Mouse (Mus musculus) MEL (cell line): ENCODE measurements around the gene Oas3. TPM values are rescaled to one million over a fixed set of nuclear protein-coding genes. Genes with fewer than 3 reads are reported as not detected.

Source experiments
- DNase-seq: peaks from one replicate; pipeline ENCODE4 v3.0.0; 2011; ENCODE audit warnings: low read depth, low spot score
- H3K27ac ChIP-seq: 2 replicates; pipeline ENCODE4 v1.5.1; 2012; ENCODE audit warnings: low read depth, mild to moderate bottlenecking, control low read depth, low read length, moderate library complexity; ENCODE audit not compliant: control insufficient read depth
- H3K27me3 ChIP-seq, 2 experiments: fragments of 150-350 bp in 1 of 2; sonication (generic) in 1 of 2; 2 replicates each; pipeline ENCODE4 v1.6.1; 2012; ENCODE audit warnings: low read length in 2 of 2, mild to moderate bottlenecking in 2 of 2, improper control_type of control experiment in 1 of 2, moderate library complexity in 1 of 2; ENCODE audit not compliant: insufficient read depth in 2 of 2, control insufficient read depth in 1 of 2
- H3K36me3 ChIP-seq, 2 experiments: 2 replicates each; pipeline ENCODE4 v1.6.1; 2012 to 2014; ENCODE audit warnings: low read length in 2 of 2, improper control_type of control experiment in 1 of 2, inconsistent platforms in 1 of 2, mild to moderate bottlenecking in 1 of 2; ENCODE audit not compliant: insufficient read depth in 2 of 2, control insufficient read depth in 1 of 2
- H3K4me1 ChIP-seq, 2 experiments: fragments of 150-350 bp in 1 of 2; sonication (generic) in 1 of 2; 2 replicates each; pipeline ENCODE4 v1.6.1; 2012; ENCODE audit warnings: low read length in 2 of 2, improper control_type of control experiment in 1 of 2, mild to moderate bottlenecking in 1 of 2; ENCODE audit not compliant: insufficient read depth in 2 of 2, control insufficient read depth in 1 of 2
- H3K4me3 ChIP-seq, 2 experiments: fragments of 150-350 bp in 1 of 2; sonication (generic) in 1 of 2; 2 replicates each; pipeline ENCODE4 v1.5.1; 2012; ENCODE audit warnings: low read depth in 2 of 2, low read length in 2 of 2, mild to moderate bottlenecking in 2 of 2, moderate library complexity in 2 of 2, control low read depth in 1 of 2, improper control_type of control experiment in 1 of 2; ENCODE audit not compliant: control insufficient read depth in 1 of 2, insufficient read depth in 1 of 2
- H3K79me2 ChIP-seq: 2 replicates; pipeline ENCODE4 v1.6.1; 2012; ENCODE audit warnings: mild to moderate bottlenecking, low read length, moderate library complexity; ENCODE audit not compliant: control insufficient read depth, poor library complexity, insufficient read depth
- H3K9ac ChIP-seq: 2 replicates; pipeline ENCODE4 v1.6.1; 2012; ENCODE audit warnings: low read depth, mild to moderate bottlenecking, control low read depth, low read length, moderate library complexity; ENCODE audit not compliant: control insufficient read depth, poor library complexity, severe bottlenecking
- H3K9me3 ChIP-seq: fragments of 150-350 bp; sonication (generic); replicated peaks from 2 replicates; pipeline ENCODE4 v1.6.1; 2012; ENCODE audit warnings: mild to moderate bottlenecking, low read length, improper control_type of control experiment, moderate library complexity; ENCODE audit not compliant: insufficient read depth
- CHD2 ChIP-seq: IDR thresholded peaks from 2 replicates; pipeline ENCODE4 v1.6.1; 2011; ENCODE audit warnings: low read length, improper control_type of control experiment
- CTCF ChIP-seq, 3 experiments: IDR thresholded peaks in 2 of 3; conservative IDR thresholded peaks in 1 of 3; 2 replicates each; pipeline ENCODE4 v1.5.1; 2011 to 2012; ENCODE audit warnings: low read length in 3 of 3, low read depth in 2 of 3, mild to moderate bottlenecking in 2 of 3, improper control_type of control experiment in 1 of 3, inconsistent platforms in 1 of 3, mixed read lengths in 1 of 3, moderate library complexity in 1 of 3; ENCODE audit not compliant: control insufficient read depth in 1 of 3, insufficient read depth in 1 of 3, poor library complexity in 1 of 3, severe bottlenecking in 1 of 3
- E2F4 ChIP-seq: IDR thresholded peaks from 2 replicates; pipeline ENCODE4 v1.6.1; 2011; ENCODE audit warnings: low read depth, low read length, improper control_type of control experiment, borderline replicate concordance
- ETS1 ChIP-seq: IDR thresholded peaks from 2 replicates; pipeline ENCODE4 v1.6.1; 2012; ENCODE audit warnings: low read depth, mild to moderate bottlenecking, inconsistent platforms, low read length, improper control_type of control experiment, moderate library complexity
- GABPA ChIP-seq: IDR thresholded peaks from 2 replicates; pipeline ENCODE4 v1.6.1; 2012; ENCODE audit warnings: low read depth, mild to moderate bottlenecking, inconsistent platforms, low read length, improper control_type of control experiment, moderate library complexity
- GATA1 ChIP-seq: IDR thresholded peaks from 2 replicates; pipeline ENCODE4 v1.6.1; 2011; ENCODE audit warnings: low read depth, low read length, improper control_type of control experiment
- HCFC1 ChIP-seq: IDR thresholded peaks from 2 replicates; pipeline ENCODE4 v1.6.1; 2012; ENCODE audit warnings: low read depth, mild to moderate bottlenecking, inconsistent platforms, low read length, improper control_type of control experiment, moderate library complexity
- JUND ChIP-seq: IDR thresholded peaks from 2 replicates; pipeline ENCODE4 v1.6.1; 2011; ENCODE audit warnings: low read depth, mild to moderate bottlenecking, improper control_type of control experiment, low read length
- KAT2A ChIP-seq: conservative IDR thresholded peaks from 2 replicates; pipeline ENCODE4 v1.6.1; 2012; ENCODE audit warnings: low read depth, low read length, improper control_type of control experiment, inconsistent platforms
- MAFK ChIP-seq: IDR thresholded peaks from 2 replicates; pipeline ENCODE4 v1.6.1; 2011; ENCODE audit warnings: low read depth, mild to moderate bottlenecking, low read length, improper control_type of control experiment, borderline replicate concordance
- MAX ChIP-seq: IDR thresholded peaks from 2 replicates; pipeline ENCODE4 v1.6.1; 2011; ENCODE audit warnings: low read length, improper control_type of control experiment
- MAZ ChIP-seq: IDR thresholded peaks from 2 replicates; pipeline ENCODE4 v1.6.1; 2012; ENCODE audit warnings: low read depth, mild to moderate bottlenecking, inconsistent platforms, low read length, improper control_type of control experiment
- MEF2A ChIP-seq: IDR thresholded peaks from 2 replicates; pipeline ENCODE4 v1.6.1; 2014; ENCODE audit warnings: low read depth, mild to moderate bottlenecking, inconsistent platforms, low read length, improper control_type of control experiment; ENCODE audit not compliant: poor library complexity, insufficient replicate concordance, severe bottlenecking; ENCODE audit errors: extremely low read depth
- MXI1 ChIP-seq: IDR thresholded peaks from 2 replicates; pipeline ENCODE4 v1.6.1; 2011; ENCODE audit warnings: mild to moderate bottlenecking, low read depth, low read length, improper control_type of control experiment
- NELFE ChIP-seq: IDR thresholded peaks from 2 replicates; pipeline ENCODE4 v1.6.1; 2011; ENCODE audit warnings: low read depth, low read length, improper control_type of control experiment
- POLR2A ChIP-seq, 2 experiments: IDR thresholded peaks; 2 replicates each; pipeline ENCODE4 v1.6.1; 2011 to 2012; ENCODE audit warnings: low read length in 2 of 2, mild to moderate bottlenecking in 2 of 2, control low read depth in 1 of 2, improper control_type of control experiment in 1 of 2, low read depth in 1 of 2, moderate library complexity in 1 of 2; ENCODE audit not compliant: control insufficient read depth in 1 of 2, insufficient read depth in 1 of 2, poor library complexity in 1 of 2
- POLR2AphosphoS2 ChIP-seq: IDR thresholded peaks from 2 replicates; pipeline ENCODE4 v1.6.1; 2011; ENCODE audit warnings: low read length, improper control_type of control experiment
- RAD21 ChIP-seq: IDR thresholded peaks from 2 replicates; pipeline ENCODE4 v1.6.1; 2011; ENCODE audit warnings: mild to moderate bottlenecking, low read depth, low read length, improper control_type of control experiment
- SIN3A ChIP-seq: IDR thresholded peaks from 2 replicates; pipeline ENCODE4 v1.6.1; 2012; ENCODE audit warnings: low read length, improper control_type of control experiment, inconsistent platforms
- SMC3 ChIP-seq: IDR thresholded peaks from 2 replicates; pipeline ENCODE4 v1.6.1; 2011; ENCODE audit warnings: low read depth, low read length, improper control_type of control experiment
- TAL1 ChIP-seq: IDR thresholded peaks from 2 replicates; pipeline ENCODE4 v1.6.1; 2012; ENCODE audit warnings: mild to moderate bottlenecking, inconsistent platforms, low read length, moderate library complexity, mixed read lengths
- TCF12 ChIP-seq: IDR thresholded peaks from 2 replicates; pipeline ENCODE4 v1.6.1; 2014; ENCODE audit warnings: low read depth, mild to moderate bottlenecking, inconsistent platforms, low read length, improper control_type of control experiment, moderate library complexity
- UBTF ChIP-seq: IDR thresholded peaks from 2 replicates; pipeline ENCODE4 v1.6.1; 2012; ENCODE audit warnings: low read depth, mild to moderate bottlenecking, inconsistent platforms, low read length, improper control_type of control experiment, moderate library complexity, borderline replicate concordance; ENCODE audit not compliant: insufficient read depth
- USF1 ChIP-seq: IDR thresholded peaks from 2 replicates; pipeline ENCODE4 v1.6.1; 2014; ENCODE audit warnings: low read depth, mild to moderate bottlenecking, inconsistent platforms, low read length, improper control_type of control experiment, moderate library complexity
- ZC3H11A ChIP-seq: IDR thresholded peaks from 2 replicates; pipeline ENCODE4 v1.6.1; 2012; ENCODE audit warnings: low read depth, mild to moderate bottlenecking, inconsistent platforms, low read length, improper control_type of control experiment
- ZMIZ1 ChIP-seq: IDR thresholded peaks from 2 replicates; pipeline ENCODE4 v1.6.1; 2012; ENCODE audit warnings: low read depth, mild to moderate bottlenecking, inconsistent platforms, low read length, improper control_type of control experiment, moderate library complexity
- ZNF384 ChIP-seq: IDR thresholded peaks from 2 replicates; pipeline ENCODE4 v1.6.1; 2012; ENCODE audit warnings: low read depth, mild to moderate bottlenecking, inconsistent platforms, low read length, improper control_type of control experiment
- polyA plus RNA-seq, 2 experiments: library from polyadenylated mRNA; stranded (reverse) in 1 of 2; unstranded in 1 of 2; fragments of >175 nt in 1 of 2; fragments of >200 nt in 1 of 2; gene quantifications; 2 replicates each; pipeline versions ENCODE4 v1.2.1 to v1.2.4; 2012; ENCODE audit warnings: low replicate concordance in 2 of 2, low read depth in 1 of 2; ENCODE audit not compliant: insufficient read length in 2 of 2, insufficient read depth in 1 of 2, missing spikeins in 1 of 2
- total RNA-seq: library from RNA; depleted of rRNA; stranded (reverse); fragments of 300-350 nt; gene quantifications from 2 replicates; pipeline ENCODE4 v1.2.3, GENCODE M21; 2012

The Oas3 gene
- total and polyA plus RNA-seq, 3 experiments: 1.9 to 4.0 TPM; not detected in 1

DNA sequence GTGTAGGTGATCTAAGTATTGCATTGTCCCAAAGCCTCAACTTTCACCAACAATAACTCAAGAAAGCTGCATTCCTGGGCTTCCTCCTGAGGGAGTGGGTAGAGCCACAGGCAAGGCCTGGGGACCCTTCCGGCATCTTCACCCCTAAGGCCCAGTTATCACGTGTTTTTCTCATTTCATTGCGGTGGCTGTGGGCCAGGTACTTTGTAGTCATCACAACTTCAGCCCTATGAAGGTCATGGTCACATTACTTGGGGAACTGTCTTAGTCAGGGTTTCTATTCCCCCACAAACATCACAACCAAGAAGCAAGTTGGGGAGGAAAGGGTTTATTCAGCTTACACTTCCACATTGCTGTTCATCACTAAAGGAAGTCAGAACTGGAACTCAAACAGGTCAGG, 24.7 kb downstream of the Oas3 start:
- H3K27me3 ChIP-seq: no peaks in the 10 kb centered on the region
- H3K36me3 ChIP-seq: no peaks in the 10 kb centered on the region
- TF ChIP-seq POLR2A (IDR thresholded peaks at IDR 0.05; ENCODE audit: control insufficient read depth in 1 of 2, insufficient read depth in 1 of 2, low read depth in 1 of 2, low read length in 2 of 2, poor library complexity in 1 of 2): no peak
- no peak for TF ChIP-seq ZMIZ1
- no peak for TF ChIP-seq MXI1
- no peak for TF ChIP-seq JUND
- TF ChIP-seq CTCF (IDR thresholded peaks at IDR 0.05 in 2 of 3, conservative IDR thresholded peaks at IDR 0.05 in 1 of 3; ENCODE audit: control insufficient read depth in 1 of 3, insufficient read depth in 1 of 3, low read depth in 2 of 3, low read length in 3 of 3, poor library complexity in 1 of 3, severe bottlenecking in 1 of 3): no peak
- TF ChIP-seq GATA1: no peak
- TF ChIP-seq RAD21: no peak
- no peak for TF ChIP-seq TAL1
- no peak for TF ChIP-seq GABPA
- TF ChIP-seq E2F4: no peak
- TF ChIP-seq UBTF: no peak
- no peak for TF ChIP-seq NELFE
- TF ChIP-seq MAX: no peak
- TF ChIP-seq ZNF384: no peak
- TF ChIP-seq MAZ: no peak
- TF ChIP-seq MAFK: no peak
- TF ChIP-seq POLR2AphosphoS2: no peak
- TF ChIP-seq SMC3: no peak
- TF ChIP-seq SIN3A: no peak
- TF ChIP-seq MEF2A: no peak
- H3K9me3 ChIP-seq: no peaks in the 10 kb centered on the region
- no peak for DNase-seq
- H3K4me3 ChIP-seq: no peak overlapping the region
- no peak overlapping the region for H3K9ac ChIP-seq
- H3K27ac ChIP-seq: no peak overlapping the region
- H3K4me1 ChIP-seq: peaks cover 0 to 2% of the 10 kb centered on the region in 2 experiments; a peak in 3 of 4 replicates
- H3K79me2 ChIP-seq: no peaks in the 10 kb centered on the region

- H3K27me3 ChIP-seq: no peaks in the 10 kb centered on the region
- no peaks in the 10 kb centered on the region for H3K36me3 ChIP-seq
- peaks cover 0 to 2% of the 10 kb centered on the region in 2 experiments; a peak in 3 of 4 replicates for H3K4me1 ChIP-seq
- H3K9me3 ChIP-seq: no peaks in the 10 kb centered on the region
- no peak overlapping the region for H3K4me3 ChIP-seq
- H3K79me2 ChIP-seq: no peaks in the 10 kb centered on the region
- no peak for TF ChIP-seq HCFC1
- no peak for TF ChIP-seq NELFE
- TF ChIP-seq POLR2A (IDR thresholded peaks at IDR 0.05; ENCODE audit: control insufficient read depth in 1 of 2, insufficient read depth in 1 of 2, low read depth in 1 of 2, low read length in 2 of 2, poor library complexity in 1 of 2): no peak
- no peak for TF ChIP-seq ETS1
- TF ChIP-seq MEF2A: no peak
- no peak for TF ChIP-seq ZMIZ1
- no peak for TF ChIP-seq KAT2A
- no peak for TF ChIP-seq TCF12
- no peak for TF ChIP-seq CTCF (IDR thresholded peaks at IDR 0.05 in 2 of 3, conservative IDR thresholded peaks at IDR 0.05 in 1 of 3; ENCODE audit: control insufficient read depth in 1 of 3, insufficient read depth in 1 of 3, low read depth in 2 of 3, low read length in 3 of 3, poor library complexity in 1 of 3, severe bottlenecking in 1 of 3)
- no peak for TF ChIP-seq ZC3H11A
- TF ChIP-seq USF1: no peak
- no peak for TF ChIP-seq SIN3A
- TF ChIP-seq CHD2: no peak
- TF ChIP-seq TAL1: no peak
- TF ChIP-seq, all 39 proteins: peak for 0
- Histone ChIP-seq H3K27ac (no peak overlapping the region), H3K9ac (no peak overlapping the region)
- DNase-seq: no peak
Measured at GRCm38 (mm10) chr5:120751206-120751605, 26.3 kb downstream of the Oas3 start.
